Mouse (Mus musculus) brain, embryonic 14.5 days (tissue): ENCODE results near the gene Cd276. TPM values are rescaled to one million over a fixed set of nuclear protein-coding genes. Genes with fewer than 3 reads are reported as not detected.

ENCODE experiments used
- DNase-seq: peaks from one replicate; pipeline ENCODE4 v3.0.0-alpha.2; 2011; ENCODE audit warnings: low read depth
- CTCF ChIP-seq: fragments of 200-500 bp; IDR thresholded peaks from 2 replicates; pipeline ENCODE4 v1.5.1; 2012; ENCODE audit warnings: inconsistent platforms, mild to moderate bottlenecking, moderate library complexity, borderline replicate concordance; ENCODE audit not compliant: insufficient read depth, insufficient read length; ENCODE audit errors: extremely low read depth
- POLR2A ChIP-seq: fragments of 200-500 bp; IDR thresholded peaks from 2 replicates; pipeline ENCODE4 v1.6.1; 2012; ENCODE audit warnings: mild to moderate bottlenecking, inconsistent platforms, borderline replicate concordance; ENCODE audit not compliant: poor library complexity, insufficient read depth, insufficient read length, severe bottlenecking; ENCODE audit errors: extremely low read depth
- polyA plus RNA-seq: library from polyadenylated mRNA; depleted of rRNA; stranded (reverse); fragments of >200 nt; gene quantifications from 2 replicates; pipeline ENCODE4 v1.2.3, GENCODE M21; 2012

The Cd276 gene
- polyA plus RNA-seq, 1 experiment, result 47.1 TPM

DNA sequence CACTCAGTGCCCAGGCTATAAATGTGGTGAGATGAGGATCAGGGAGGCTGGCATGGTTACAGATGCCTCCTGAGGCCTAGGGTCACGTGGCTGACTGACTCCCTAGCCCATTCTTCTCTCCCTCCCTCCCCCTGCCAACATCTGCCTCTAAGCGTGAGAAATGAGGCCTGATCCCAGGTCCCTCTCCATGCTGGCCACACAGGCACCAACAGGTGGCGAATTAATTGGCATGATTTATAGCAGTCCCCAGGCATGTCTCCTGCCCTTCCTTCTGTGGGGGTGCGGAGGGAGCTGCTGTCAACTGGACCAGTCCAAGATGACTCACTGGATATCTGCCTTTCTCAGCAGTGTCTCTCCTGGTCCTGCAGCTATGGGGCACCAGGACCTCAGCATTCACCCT lies 27.4 kb downstream of the Cd276 start:
- TF ChIP-seq CTCF, result no peak
- no peak for TF ChIP-seq POLR2A
- DNase-seq, result no peak

DNA sequence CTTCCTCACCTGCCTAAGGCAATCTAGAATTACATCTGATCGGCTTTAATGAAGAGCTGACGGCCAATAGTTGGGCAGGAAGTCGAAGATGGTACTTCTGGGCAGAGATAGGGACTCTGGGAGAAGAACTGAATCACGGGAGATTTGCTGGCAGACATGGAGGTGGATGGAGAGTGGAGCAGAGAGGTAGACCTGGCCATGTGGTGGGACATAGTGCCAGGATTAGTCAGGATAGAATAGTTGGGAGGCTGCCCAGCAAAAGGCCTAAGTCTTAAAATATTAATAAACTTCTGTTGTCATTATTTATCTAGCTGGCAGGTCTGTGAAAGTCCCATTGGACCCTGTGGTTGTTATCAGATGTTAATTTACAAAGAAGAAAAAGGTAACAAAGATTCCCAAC lies 30.1 kb downstream of the Cd276 start:
- no peak for TF ChIP-seq POLR2A
- TF ChIP-seq CTCF, result no peak
- DNase-seq, result no peak

DNA sequence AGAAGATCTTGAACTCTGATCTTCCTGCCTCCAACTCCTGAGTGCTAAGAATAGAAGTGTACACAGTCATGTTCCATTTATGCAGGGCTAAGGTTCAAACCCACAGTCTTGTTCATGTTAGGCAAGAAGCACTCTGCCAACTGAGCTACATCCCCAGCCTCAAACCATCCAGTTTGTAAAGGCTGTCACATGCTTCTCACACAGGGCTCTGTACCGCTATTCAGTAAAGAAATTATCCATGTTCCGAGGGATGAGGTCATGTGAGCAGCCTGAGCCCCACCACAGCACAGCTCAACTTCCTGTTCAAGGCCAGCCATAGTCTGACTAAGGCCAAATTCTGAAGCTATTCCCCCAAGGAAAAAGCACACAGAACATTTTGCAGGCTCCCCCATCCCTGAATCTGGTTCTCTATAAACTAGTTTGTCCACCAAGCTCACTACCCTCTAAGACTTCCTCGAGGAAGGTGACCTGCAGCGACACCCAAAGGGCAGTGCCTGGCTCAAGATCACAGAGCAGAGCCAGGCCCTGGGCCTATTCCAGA lies 33.3 kb downstream of the Cd276 start:
- no peak for DNase-seq
- no peak for TF ChIP-seq CTCF
- TF ChIP-seq POLR2A, result no peak

DNA sequence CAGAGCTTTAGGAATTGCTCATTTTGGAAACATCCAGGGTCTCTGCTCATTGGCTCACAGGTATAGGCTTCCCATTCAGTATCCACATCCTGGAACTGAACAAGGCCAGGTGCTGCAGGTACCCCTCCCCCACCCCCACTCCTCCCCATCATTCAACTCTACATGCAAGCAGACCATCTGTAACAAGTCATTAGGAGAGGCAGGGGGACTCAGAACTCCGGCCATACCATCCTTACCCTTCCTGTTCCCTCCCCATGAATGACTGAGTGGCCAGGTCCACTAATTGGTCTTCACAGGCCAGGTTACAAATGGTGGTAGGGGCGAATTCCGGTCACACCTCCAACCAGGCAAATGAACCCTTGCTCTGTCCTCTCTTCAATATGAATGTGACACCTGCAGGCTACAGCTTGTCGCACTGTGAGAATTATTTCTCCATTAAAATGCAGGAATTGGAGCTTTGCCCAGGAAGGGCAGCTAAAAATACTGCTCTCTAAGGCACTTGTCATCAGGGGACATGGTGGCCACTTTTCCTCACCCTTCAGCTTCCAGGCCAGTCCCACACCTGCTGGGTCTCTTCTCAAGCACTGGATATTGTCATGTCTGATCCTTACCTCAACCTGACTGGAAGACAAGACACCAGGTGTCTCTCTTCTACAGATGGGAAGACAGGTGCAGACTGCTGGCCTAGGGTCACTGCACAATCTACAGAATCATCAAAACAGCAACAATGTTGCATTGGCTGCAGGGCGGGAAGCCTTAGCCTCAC lies 34.2 kb downstream of the Cd276 start:
- TF ChIP-seq CTCF, result no peak
- no peak for TF ChIP-seq POLR2A
- DNase-seq, result no peak

DNA sequence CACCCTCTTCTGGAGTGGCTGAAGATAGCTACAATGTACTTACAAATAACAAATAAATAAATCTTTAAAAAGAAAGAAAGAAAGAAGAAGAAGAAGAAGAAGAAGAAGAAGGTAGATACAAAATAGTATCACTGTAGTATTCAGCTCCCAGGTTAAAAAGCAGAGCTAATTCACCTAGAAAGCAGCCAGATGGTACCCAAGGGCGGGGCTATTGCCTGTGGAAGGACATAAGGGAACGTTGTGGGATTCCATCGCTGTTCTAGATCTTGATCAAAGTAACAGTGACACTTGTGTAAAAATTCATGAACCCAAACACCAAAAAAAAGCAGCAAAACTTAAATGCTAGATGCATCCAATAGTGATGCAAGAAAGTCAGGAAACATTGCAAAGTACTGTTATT lies 35.3 kb downstream of the Cd276 start:
- DNase-seq, result no peak
- TF ChIP-seq POLR2A (no peak), CTCF (no peak)

DNA sequence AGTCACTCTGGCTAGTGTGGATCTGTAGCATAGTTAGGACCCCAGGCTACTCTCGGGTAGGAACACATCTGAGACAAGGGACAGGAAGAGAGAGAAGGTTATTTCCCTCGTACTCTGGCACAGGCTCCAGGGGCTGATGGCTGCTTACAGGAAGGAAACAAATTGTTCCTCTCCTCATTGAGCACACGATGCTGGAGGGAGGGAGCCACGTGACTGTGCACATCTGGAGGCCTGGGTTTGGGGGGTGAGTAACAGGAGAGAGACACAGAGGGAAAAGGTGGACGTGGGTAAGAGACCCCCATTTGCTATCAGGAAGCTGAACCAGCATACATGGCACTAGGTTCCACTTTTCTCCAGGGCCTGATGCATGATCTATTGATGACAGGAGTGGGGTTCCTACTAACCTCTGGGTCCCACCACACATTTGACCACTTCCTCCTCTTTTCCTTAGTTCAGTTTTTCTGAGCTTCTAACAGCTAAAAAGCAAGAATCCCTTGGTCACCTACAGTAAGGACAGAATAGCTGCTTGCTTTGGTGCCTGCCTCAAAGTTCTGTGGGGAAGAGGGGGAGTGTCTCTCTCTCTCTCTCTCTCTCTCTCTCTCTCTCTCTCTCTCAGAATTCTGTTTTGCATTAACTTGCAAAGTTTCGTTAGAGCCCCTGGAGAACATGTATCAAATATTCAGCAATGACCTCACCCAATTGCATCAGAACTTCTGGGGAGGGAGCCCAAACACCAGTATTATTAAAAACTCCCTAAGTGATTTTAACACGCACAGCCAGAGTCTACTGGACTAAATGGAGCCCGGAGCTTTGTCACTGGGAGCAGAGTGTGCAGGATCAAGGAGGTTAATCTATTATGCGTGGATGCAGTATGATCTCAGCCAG lies 37.1 kb downstream of the Cd276 start:
- TF ChIP-seq CTCF, result no peak
- no peak for TF ChIP-seq POLR2A
- DNase-seq, result no peak

DNA sequence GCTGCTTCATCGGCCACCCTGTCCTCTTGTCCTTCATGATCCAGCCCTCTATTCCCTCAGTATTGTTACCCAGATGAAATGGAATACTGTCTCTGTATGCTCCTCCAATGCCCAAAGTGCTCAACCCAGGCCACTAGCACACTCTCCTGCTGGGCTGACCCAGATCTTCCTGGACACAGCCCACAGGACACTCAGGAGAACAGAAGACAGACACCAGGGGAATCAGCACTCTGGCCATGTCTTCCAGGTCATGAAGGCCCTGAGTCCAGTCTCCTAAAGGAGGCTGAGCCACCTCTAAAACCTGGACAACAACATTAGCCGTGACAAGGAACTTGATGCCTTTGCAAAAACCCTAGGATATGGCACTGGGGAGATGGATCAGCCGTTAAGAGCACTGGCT lies 38.8 kb downstream of the Cd276 start:
- TF ChIP-seq POLR2A, result no peak
- no peak for TF ChIP-seq CTCF
- no peak for DNase-seq

DNA sequence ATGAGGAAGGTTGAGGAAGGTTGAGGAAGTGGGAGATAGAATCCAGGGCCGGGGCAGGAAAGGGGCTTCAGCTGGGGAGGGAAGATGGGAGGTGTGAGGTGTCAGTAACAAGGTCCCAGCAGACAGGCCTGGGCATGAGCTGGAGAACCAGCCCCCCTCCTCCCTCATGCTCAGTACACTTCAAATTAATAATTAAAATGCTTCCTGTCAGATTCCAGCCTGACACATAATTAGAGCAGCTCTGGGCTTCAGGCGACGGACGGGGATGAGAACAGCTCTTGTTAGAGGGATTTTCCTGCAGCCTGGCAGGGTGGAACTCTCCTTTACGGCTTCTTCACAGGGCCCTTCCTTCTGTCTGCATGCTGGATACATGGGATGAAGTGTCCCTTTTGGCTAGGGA lies 41.5 kb downstream of the Cd276 start:
- peak; percentile 80 for DNase-seq
- TF ChIP-seq POLR2A, result no peak
- TF ChIP-seq CTCF, result no peak

DNA sequence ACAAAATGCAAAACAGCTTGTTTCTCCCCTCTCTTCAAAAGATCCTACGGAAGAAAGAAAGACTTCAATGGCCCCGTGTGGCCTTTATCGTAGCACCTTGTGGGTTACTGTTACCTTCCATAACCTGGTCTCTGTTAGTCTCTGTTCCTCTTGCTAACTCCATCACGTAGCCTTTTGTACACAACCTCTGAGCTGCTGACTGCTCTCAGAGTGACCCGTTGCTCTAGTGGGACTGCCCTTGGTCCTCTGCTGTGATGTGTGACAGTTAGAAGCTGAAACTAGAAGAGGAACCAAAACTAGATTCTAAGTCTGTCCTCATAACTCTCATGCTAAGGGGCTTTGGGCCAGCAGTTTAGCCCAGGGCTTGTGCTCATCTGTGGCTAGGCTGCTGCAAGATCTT lies 44.8 kb downstream of the Cd276 start:
- no peak for DNase-seq
- TF ChIP-seq POLR2A (no peak), CTCF (no peak)

DNA sequence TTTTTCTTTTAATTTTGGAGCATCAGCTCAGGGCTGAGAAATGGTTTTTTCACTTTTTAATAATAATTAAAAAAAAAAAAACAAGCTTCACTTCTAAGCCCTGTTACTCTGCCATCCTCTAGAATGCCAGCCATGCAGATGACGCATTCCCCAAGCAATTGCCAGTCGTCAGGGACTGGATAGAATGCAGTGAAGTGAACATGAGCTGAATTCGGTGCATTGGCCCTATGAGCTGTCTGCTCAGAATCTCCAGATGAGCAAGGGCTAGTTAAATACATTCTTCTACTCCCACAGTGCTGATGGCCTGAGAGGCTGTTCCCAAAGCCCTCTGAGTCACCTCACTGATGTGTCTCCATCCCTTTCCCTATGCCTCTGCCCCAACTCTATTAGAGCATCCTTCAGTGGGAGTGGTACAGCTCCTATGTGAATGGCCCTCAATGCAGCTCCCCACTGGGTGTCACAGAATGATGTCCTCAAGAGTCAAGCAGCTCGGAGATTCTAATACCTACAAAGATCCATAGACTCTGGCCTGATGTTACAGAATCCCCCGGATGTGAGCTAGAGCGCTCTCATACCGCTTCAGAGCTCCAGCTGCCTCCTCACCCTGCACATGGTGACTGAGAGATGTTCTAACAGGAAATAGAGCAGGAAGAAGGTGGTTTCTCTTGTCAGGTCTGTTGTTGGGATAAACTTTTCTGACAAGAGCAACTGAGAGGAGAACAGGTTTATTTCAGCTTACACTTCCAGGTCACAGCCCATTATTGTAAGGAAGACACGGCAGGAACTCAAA lies 47.8 kb downstream of the Cd276 start:
- TF ChIP-seq CTCF (no peak), POLR2A (no peak)
- no peak for DNase-seq

DNA sequence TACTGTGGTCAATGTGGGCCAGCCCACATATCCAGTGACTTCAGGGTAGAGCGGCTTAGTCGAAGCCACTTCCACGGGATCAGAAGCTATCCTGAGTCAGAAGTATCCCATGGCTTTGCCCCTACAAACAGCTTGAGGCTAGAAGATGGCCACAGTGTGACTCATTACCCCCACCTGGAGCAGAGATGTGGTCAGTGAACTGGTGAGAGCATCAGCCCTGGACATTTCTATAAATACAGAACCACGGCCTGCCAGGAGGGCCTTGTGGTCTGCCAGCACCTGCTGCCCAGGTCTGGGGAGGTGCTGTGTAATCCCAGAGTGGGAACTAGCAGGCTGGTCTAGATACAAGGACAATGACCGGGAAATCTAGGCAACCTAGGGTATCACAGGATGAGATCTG lies 54.3 kb downstream of the Cd276 start:
- no peak for TF ChIP-seq CTCF
- TF ChIP-seq POLR2A, result no peak
- DNase-seq, result no peak
